Mouse (Mus musculus) heart, embryonic 12.5 days (tissue): Measurements from ENCODE around the gene Spata31d1b. TPM values are rescaled to one million over a fixed set of nuclear protein-coding genes. Genes with fewer than 3 reads are reported as not detected.
"Not testable (repeated sequence)": the region's sequence is repeated elsewhere in the genome, so short reads cannot be mapped to it uniquely, and the experiment has no call there.

Experiments
- ATAC-seq: fragments of 200-750 bp; cut with Nextera tagmentation; 2 replicates; pipeline ENCODE4 v1.8.0; 2017; ENCODE audit warnings: moderate TSS enrichment, moderate library complexity; ENCODE audit not compliant: insufficient number of reproducible peaks, low FRiP score
- H3K27ac ChIP-seq: fragments of 300-500 bp; sonication (generic); 2 replicates; pipeline ENCODE4 v1.5.1; 2016; ENCODE audit warnings: mild to moderate bottlenecking, moderate library complexity; ENCODE audit not compliant: poor library complexity, severe bottlenecking
- H3K27me3 ChIP-seq: fragments of 300-500 bp; sonication (generic); replicated peaks from 2 replicates; pipeline ENCODE4 v1.6.1; 2016; ENCODE audit warnings: mild to moderate bottlenecking, moderate library complexity
- H3K36me3 ChIP-seq: fragments of 300-500 bp; sonication (generic); 2 replicates; pipeline ENCODE4 v1.6.1; 2016; ENCODE audit warnings: mild to moderate bottlenecking, moderate library complexity
- H3K4me1 ChIP-seq: fragments of 300-500 bp; sonication (generic); replicated peaks from 2 replicates; pipeline ENCODE4 v1.6.1; 2016; ENCODE audit warnings: mild to moderate bottlenecking
- H3K4me2 ChIP-seq: fragments of 300-500 bp; sonication (generic); 2 replicates; pipeline ENCODE4 v1.6.1; 2016; ENCODE audit warnings: mild to moderate bottlenecking, moderate library complexity
- H3K4me3 ChIP-seq: fragments of 300-500 bp; sonication (generic); 2 replicates; pipeline ENCODE4 v1.5.1; 2016; ENCODE audit warnings: mild to moderate bottlenecking
- H3K9ac ChIP-seq: fragments of 300-500 bp; sonication (generic); 2 replicates; pipeline ENCODE4 v1.6.1; 2016; ENCODE audit warnings: mild to moderate bottlenecking, moderate library complexity
- H3K9me3 ChIP-seq: fragments of 300-500 bp; sonication (generic); replicated peaks from 2 replicates; pipeline ENCODE4 v1.6.1; 2016; ENCODE audit warnings: mild to moderate bottlenecking, moderate library complexity
- WGBS: fragments of 180-500 bp; shearing (Covaris S2); methylation state at CpG from one replicate; pipeline ENCODE4 v1.1.7; 2016; 5-methylcytosine and 5-hydroxymethylcytosine counted together
- polyA plus RNA-seq: library from polyadenylated mRNA; unstranded; fragments of >200 nt; fragmentation: Nextera tagmentation; extraction: Ambion mirVana; gene quantifications from 2 replicates; pipeline ENCODE4 v1.2.1, GENCODE M21; 2016

The Spata31d1b gene
- polyA plus RNA-seq, 1 experiment from 2014 or later: not detected

DNA sequence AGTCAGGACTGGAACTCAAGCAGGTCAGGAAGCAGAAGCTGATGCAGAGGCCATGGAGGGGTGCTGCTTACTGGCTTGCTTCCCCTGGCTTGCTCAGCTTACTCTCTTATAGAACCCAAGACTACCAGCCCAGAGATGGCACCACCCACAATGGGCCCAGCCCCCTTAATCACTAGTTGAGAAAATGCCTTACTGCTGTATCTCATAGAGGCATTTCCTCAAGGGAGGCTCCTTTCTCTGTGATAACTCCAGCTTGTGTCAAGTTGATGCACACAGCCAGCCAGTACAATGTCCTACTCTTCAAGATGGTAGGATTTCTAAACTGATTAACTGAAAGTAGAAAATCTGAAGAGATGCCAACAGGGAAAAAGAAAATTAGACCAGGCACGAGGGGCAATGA lies 10.0 kb downstream of the Spata31d1b start:
- H3K4me2 ChIP-seq, H3K27ac ChIP-seq, H3K36me3 ChIP-seq, H3K4me3 ChIP-seq, ATAC-seq, H3K4me1 ChIP-seq, H3K9me3 ChIP-seq, H3K27me3 ChIP-seq, H3K9ac ChIP-seq: not testable (repeated sequence)
- WGBS: 71% methylated on average over 1 of the region's 1 CpGs

DNA sequence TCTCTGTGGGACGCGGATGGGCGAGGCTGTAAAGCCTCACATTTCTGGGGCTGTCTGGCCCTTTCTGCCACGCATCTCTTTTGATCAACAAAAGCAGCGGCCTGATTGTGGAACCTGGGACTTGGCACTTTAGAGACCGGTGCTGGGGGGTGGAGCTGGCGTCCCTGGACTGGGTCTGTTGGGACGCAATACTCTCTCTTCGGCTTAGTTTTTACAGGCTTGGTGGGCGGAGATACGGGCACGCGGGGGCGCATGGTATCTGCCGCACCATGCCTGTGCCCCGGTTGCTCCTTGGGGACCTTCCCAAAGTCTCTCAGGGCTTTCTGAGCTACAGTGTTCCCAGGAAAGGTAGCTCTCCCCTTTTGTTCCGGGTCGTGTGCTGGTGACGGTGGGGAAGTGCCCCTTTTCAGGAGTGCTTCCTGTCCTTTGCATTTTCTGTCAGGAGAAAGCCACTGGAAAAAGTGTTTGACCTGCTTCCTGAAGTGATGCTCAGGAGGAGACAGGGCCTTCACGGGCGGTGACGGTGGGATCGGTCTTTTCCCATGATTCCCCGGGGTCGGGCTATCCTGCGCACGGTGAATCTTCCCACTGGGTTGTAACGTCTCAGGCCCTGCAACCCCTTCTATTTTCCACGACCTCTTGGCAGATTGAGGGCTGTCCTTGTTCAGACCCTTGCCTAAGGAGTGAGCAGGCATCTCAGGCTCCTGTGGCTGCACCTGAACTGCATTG lies 14.2 kb downstream of the Spata31d1b start:
- H3K9ac ChIP-seq: 0 out of 2 replicates have a peak overlapping the region, but pooled peaks have one; percentile 31
- no peak for ATAC-seq
- 0 out of 2 replicates have a peak, but pooled peaks cover 5% of the 10 kb centered on the region for H3K27me3 ChIP-seq
- WGBS: 22% methylated on average over 29 of the region's 29 CpGs
- no peaks in the 10 kb centered on the region for H3K36me3 ChIP-seq
- peaks cover 8% of the 10 kb centered on the region; the same call in 1 of the 2 replicates for H3K4me1 ChIP-seq
- H3K4me2 ChIP-seq: peak overlapping the region; percentile 60
- no peaks in the 10 kb centered on the region for H3K9me3 ChIP-seq
- peak overlapping the region; percentile 30 for H3K4me3 ChIP-seq
- no peak overlapping the region for H3K27ac ChIP-seq

DNA sequence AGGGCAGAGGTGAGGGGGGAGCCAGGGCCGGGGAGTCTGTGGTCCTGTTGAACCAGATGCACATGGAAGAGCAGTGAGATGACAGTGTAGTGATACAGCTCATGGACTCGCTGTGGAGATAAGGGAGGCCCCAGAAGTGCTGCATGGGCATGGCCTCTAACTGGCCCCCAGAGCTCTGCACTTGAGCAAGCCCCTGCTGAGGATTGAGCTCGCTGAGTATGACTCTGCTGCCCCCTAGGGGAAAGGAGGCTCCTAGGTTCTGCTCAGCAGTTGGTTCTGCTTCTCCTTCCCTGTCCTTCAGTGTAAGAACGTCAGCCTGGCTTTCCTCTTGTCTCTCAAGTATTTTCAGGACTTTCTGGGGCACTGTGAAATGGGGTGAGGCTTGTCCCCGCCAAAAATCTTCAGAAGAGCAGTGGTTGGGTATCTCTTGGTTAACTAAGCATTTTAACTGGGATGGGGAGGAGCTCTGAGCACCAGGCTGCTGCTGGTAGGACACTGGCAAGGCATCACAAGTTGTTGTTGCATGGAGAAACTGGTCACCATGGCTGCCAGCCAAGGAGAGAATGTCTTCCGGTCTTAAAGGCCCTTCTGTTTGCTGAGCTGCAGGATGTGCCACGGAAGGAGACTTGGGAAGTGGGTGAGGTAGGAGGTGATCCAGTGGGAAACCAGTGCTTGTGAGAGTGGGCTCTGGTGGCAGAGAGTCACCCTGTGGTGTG lies 16.5 kb downstream of the Spata31d1b start:
- Histone ChIP-seq H3K36me3 (no peaks in the 10 kb centered on the region), H3K27me3 (0 out of 2 replicates have a peak, but pooled peaks cover 5% of the 10 kb centered on the region), H3K27ac (no peak overlapping the region), H3K9me3 (no peaks in the 10 kb centered on the region), H3K9ac (no peak overlapping the region), H3K4me2 (no peak overlapping the region; the same call in 1 of the 2 replicates), H3K4me3 (no peak overlapping the region), H3K4me1 (peaks cover 8% of the 10 kb centered on the region; the same call in 1 of the 2 replicates)
- ATAC-seq: peak; percentile 83
- WGBS: 19% methylated on average over 7 of the region's 7 CpGs

- Histone ChIP-seq H3K4me3 (no peak within 1 kb of the TSS), H3K27ac (no peak within 1 kb of the TSS), H3K9ac (no peak within 1 kb of the TSS), H3K36me3 (no peaks in the 10 kb centered on the region), H3K4me1 (peaks cover 3% of the 10 kb centered on the region; the same call in 1 of the 2 replicates), H3K27me3 (no peaks in the 10 kb centered on the region), H3K9me3 (no peaks in the 10 kb centered on the region), H3K4me2 (no peak within 1 kb of the TSS)
- 39% methylated on average over 7 of the region's 7 CpGs for WGBS
- no peak for ATAC-seq
Measured at GRCm38 (mm10) chr13:59731652-59732051, 19.6 kb downstream of the Spata31d1b start, which contains the start of gene Spata31d1d. Spata31d1d (minus strand) TSS chr13:59731752.

GRCm38 (mm10) chr13:59733936-59734335 lies 21.9 kb downstream of the Spata31d1b start:
- Histone ChIP-seq H3K4me2 (no peak overlapping the region), H3K4me1 (no peaks in the 10 kb centered on the region), H3K9me3 (no peaks in the 10 kb centered on the region), H3K9ac (no peak overlapping the region), H3K27me3 (no peaks in the 10 kb centered on the region), H3K4me3 (no peak overlapping the region), H3K36me3 (no peaks in the 10 kb centered on the region), H3K27ac (no peak overlapping the region)
- 66% methylated on average over 4 of the region's 4 CpGs for WGBS
- no peak for ATAC-seq

GRCm38 (mm10) chr13:59734347-59734746 lies 22.3 kb downstream of the Spata31d1b start:
- not testable (repeated sequence) for ATAC-seq, H3K36me3 ChIP-seq, H3K27me3 ChIP-seq, H3K9ac ChIP-seq, H3K4me3 ChIP-seq, H3K27ac ChIP-seq, H3K9me3 ChIP-seq, H3K4me1 ChIP-seq, H3K4me2 ChIP-seq
- 29% methylated on average over 6 of the region's 6 CpGs for WGBS

DNA sequence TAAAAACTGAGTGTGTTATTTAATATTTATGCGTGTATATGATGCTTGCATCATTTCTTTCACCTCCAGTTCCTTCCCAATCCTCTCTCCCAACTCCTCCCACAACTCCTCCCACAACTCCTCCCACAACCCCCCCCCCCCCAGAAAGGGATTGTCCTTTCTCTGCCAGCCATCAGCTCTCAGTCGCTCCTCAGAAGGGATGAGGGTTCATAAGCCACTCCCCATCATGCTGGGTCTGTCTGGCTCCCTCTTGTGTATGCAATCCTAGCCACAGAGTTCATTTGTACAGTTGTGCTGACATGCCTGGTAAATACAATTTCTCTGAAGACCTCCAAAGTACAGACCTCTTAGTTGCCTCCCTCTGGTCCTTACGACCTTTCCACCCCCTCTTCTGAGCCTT lies 23.1 kb downstream of the Spata31d1b start:
- no peak for ATAC-seq
- no peak overlapping the region for H3K27ac ChIP-seq
- H3K4me1 ChIP-seq: no peaks in the 10 kb centered on the region
- H3K4me3 ChIP-seq: no peak overlapping the region
- no peaks in the 10 kb centered on the region for H3K9me3 ChIP-seq
- H3K4me2 ChIP-seq: no peak overlapping the region
- H3K36me3 ChIP-seq: no peaks in the 10 kb centered on the region
- H3K27me3 ChIP-seq: no peaks in the 10 kb centered on the region
- no peak overlapping the region for H3K9ac ChIP-seq
- 27% methylated on average over 3 of the region's 3 CpGs for whole genome bisulfite sequencing

DNA sequence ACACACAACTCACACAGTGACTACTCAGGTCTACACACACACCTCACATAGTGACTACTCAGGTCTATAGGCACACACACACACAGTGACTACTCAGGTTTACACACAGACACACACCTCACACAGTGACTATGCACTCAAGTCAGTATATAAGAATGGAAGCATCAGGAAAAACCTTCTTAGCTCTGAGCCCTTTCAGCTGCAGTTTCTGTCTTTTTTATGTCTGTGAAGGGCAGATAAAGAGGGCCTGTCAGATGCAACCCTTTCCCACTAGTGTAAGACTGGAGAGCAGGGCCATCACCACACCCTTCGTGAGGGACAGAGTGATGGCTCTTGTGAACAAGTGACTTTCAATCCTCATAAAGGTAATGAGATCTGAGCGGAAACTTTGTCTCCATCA lies 26.4 kb downstream of the Spata31d1b start:
- Histone ChIP-seq H3K27ac (no peak overlapping the region), H3K4me1 (no peaks in the 10 kb centered on the region), H3K4me2 (no peak overlapping the region), H3K4me3 (no peak overlapping the region), H3K36me3 (no peaks in the 10 kb centered on the region), H3K9ac (no peak overlapping the region), H3K27me3 (no peaks in the 10 kb centered on the region), H3K9me3 (no peaks in the 10 kb centered on the region)
- 77% methylated on average over 2 of the region's 2 CpGs for WGBS
- peak; percentile 66; the same call in 1 of the 2 replicates for ATAC-seq

DNA sequence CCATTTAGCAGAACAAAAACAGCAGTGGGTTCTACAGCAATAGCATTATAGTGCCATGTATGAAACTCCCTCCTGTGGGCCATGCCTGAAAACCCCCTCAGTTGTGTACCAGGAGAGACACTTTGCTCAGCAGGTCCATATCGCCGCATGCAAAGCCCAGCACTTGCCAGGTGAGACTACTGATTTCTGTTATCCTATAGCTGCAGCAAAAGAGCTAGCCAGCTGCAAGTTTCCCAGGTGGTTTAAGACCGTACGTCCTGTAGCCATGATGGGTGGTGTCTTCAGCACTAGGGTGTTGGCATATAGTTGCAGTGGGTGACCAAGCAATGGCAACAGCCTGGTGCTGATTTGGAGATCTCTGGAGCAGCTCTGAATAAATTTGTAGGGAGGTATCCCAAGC lies 27.3 kb downstream of the Spata31d1b start:
- H3K27ac ChIP-seq: no peak overlapping the region
- no peaks in the 10 kb centered on the region for H3K4me1 ChIP-seq
- no peak overlapping the region for H3K9ac ChIP-seq
- ATAC-seq: no peak
- H3K4me3 ChIP-seq: no peak overlapping the region
- no peaks in the 10 kb centered on the region for H3K9me3 ChIP-seq
- H3K36me3 ChIP-seq: no peaks in the 10 kb centered on the region
- 83% methylated on average over 4 of the region's 4 CpGs for WGBS
- no peaks in the 10 kb centered on the region for H3K27me3 ChIP-seq
- no peak overlapping the region for H3K4me2 ChIP-seq

DNA sequence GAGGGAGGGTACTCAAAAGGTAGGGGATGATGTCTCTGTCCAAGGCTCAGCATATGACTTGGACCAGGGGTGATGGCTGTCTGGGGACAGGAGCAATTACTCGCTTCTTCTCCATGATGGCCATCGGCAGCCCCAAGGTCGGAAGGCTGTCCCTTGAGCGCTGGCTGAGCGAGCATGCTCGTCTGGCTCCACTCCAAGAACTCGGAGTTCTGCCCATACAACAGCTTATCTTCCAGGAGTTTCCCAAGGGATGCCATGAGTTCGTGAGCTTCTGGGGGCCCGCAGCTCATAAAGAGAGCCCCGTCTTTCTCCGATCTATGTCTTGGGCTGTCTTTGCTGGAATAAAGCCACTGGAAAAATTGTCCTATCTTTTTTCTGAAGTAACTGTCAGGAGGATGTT lies 29.0 kb downstream of the Spata31d1b start:
- Histone ChIP-seq H3K4me1 (0 out of 2 replicates have a peak, but pooled peaks cover 3% of the 10 kb centered on the region), H3K9me3 (no peaks in the 10 kb centered on the region), H3K4me2 (no peak overlapping the region), H3K4me3 (no peak overlapping the region), H3K9ac (no peak overlapping the region), H3K36me3 (no peaks in the 10 kb centered on the region), H3K27me3 (no peaks in the 10 kb centered on the region), H3K27ac (no peak overlapping the region)
- WGBS: 75% methylated on average over 11 of the region's 11 CpGs
- no peak for ATAC-seq

DNA sequence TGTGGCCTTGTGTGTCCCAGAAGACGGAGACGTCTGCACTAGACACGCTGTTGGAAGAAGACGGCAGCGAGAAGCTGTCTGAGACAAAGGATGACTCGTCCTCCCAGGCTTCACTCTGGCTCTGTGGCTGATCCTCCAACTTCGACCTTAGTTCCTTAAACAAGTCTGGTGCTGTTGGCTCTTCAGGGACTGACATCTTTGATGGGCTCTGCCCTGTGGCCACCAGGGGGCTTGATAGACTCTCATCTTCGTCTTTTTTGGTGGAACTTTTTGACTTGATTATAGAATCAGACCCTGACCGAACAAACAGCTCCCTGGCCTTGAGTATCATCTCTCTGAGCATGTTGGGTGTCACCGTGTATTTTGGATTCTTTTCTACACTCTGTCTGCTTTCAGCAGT lies 29.6 kb downstream of the Spata31d1b start:
- Histone ChIP-seq H3K4me2 (no peak overlapping the region), H3K9ac (no peak overlapping the region), H3K36me3 (no peaks in the 10 kb centered on the region), H3K9me3 (no peaks in the 10 kb centered on the region), H3K4me3 (no peak overlapping the region), H3K27me3 (no peaks in the 10 kb centered on the region), H3K27ac (no peak overlapping the region), H3K4me1 (0 out of 2 replicates have a peak, but pooled peaks cover 3% of the 10 kb centered on the region)
- WGBS: 67% methylated on average over 10 of the region's 10 CpGs
- no peak for ATAC-seq
